Mouse (Mus musculus): Measurements from ENCODE around the gene Tex48. TPM values are rescaled to one million over a fixed set of nuclear protein-coding genes. Genes with fewer than 3 reads are reported as not detected.
A peak's percentile ranks its signal among the peaks of the same experiment; 100 is the strongest.

Gene Tex48
- total RNA-seq, 2 experiments from 2014 or later, result not detected

DNA sequence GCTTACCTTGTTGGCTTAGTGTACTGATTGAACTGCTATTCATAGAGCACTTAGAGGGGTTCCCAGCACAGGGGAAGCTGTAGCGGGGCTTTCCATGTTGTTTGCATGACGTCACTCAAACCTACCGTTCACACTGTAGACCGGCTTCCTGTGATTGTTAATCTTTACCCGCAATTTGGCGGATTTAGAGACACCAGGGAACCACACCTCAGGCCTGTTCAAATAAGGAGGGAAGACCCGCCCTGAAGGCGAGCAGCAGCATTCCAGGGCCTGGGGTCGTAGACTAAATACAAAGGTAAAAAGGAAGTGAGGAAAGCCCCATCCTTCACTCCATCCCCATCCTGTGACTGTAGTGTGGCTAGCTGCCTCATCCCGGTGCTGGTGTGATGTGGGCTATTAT is 27.0 kb downstream of the Tex48 start:
- DNase-seq (ENCODE audit: low spot score in 2 of 2), result no peak

- DNase-seq (ENCODE audit: low spot score in 2 of 2), result no peak
Measured at GRCm38 (mm10) chr4:63594459-63595110, 27.6 kb downstream of the Tex48 start.

DNA sequence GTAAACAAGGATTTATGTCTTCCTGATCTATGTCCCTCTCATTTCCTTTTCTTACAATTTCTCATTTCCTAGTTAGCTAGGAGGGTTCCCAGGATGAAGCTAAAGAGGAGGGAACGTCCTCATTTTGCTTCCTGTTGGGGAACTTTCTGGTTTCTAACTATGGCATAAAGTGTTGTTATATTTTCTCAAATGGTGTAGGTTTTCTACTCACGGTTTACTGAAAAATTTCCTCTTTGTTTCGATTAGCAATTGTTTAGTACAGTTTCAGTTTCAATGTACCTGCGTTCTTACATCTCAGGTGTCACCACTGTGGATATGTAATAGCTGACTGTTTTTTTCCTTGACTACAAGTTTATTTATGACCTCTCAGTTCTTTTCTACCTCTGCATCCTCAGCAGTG is 31.7 kb downstream of the Tex48 start:
- no peak for DNase-seq (ENCODE audit: low spot score in 2 of 2)

DNA sequence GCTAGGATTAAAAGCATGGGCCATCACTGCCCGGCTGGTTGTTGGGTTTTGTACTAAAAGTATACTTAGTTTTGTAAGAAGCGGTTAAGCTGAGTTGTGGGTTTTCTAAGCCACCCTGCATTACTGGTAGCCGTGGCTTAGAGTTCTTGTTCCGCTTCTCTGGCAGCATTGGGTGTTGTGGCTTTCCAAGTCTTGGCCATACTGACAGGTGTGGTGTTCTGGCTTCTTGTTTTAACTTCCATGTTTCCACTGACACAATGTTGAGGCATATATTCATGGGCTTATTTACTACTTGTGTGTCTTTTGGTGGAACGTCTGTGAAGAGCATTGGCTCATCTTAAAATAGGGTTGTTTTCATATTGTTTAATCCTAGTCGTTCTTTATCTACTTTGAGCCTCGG is 32.2 kb downstream of the Tex48 start:
- DNase-seq (ENCODE audit: low spot score in 2 of 2), result no peak

GRCm38 (mm10) chr4:63586240-63586639 is 36.0 kb downstream of the Tex48 start:
- no peak for DNase-seq (ENCODE audit: low spot score in 2 of 2)

GRCm38 (mm10) chr4:63585216-63585615 is 37.0 kb downstream of the Tex48 start:
- DNase-seq (ENCODE audit: low spot score in 2 of 2), result no peak

DNA sequence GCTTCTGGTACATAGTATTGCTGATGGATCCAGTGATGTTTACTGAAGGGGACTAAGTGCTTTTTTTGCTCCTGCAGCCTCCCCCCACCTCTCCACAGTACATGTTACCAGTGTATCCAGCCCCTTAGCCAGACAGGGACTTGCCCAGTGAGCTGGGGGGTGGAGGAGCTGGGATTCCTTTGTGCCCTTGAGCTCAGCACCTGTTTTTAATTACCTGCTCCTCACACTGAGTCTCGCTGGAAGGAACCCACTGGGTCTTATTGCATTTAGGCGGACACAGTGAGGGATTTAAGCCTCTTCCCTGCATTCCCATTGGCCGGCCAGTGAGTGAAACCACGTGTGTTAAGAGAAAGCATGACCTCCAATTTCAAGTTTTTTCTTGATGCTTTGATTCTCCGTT is 39.6 kb downstream of the Tex48 start:
- DNase-seq (ENCODE audit: low spot score in 2 of 2), result no peak

DNA sequence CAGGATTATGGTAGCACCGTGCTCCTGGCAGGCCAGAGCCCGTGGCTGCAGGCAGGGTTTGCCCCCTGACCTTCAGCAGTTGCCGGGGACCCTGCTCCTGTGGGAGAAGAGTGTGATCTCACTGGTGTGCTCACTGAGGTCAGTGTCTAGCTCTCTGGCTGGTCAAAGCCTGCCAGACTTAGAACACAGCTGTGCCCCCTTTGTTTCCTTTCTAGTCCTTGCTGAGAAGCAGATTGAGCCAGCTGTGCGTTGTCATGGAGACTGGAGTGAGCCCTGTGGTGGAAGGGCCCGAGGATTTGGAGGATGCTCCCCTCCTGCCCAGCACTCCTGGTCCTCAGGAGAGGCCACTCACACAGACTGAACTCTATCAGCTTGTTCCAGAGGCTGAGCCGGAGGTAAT is 42.1 kb downstream of the Tex48 start:
- DNase-seq (ENCODE audit: low spot score in 2 of 2), result no peak

GRCm38 (mm10) chr4:63579649-63580048 is 42.6 kb downstream of the Tex48 start:
- no peak for DNase-seq (ENCODE audit: low spot score in 2 of 2)

GRCm38 (mm10) chr4:63572621-63573020 is 49.6 kb downstream of the Tex48 start:
- DNase-seq (ENCODE audit: low spot score in 2 of 2), result no peak

DNA sequence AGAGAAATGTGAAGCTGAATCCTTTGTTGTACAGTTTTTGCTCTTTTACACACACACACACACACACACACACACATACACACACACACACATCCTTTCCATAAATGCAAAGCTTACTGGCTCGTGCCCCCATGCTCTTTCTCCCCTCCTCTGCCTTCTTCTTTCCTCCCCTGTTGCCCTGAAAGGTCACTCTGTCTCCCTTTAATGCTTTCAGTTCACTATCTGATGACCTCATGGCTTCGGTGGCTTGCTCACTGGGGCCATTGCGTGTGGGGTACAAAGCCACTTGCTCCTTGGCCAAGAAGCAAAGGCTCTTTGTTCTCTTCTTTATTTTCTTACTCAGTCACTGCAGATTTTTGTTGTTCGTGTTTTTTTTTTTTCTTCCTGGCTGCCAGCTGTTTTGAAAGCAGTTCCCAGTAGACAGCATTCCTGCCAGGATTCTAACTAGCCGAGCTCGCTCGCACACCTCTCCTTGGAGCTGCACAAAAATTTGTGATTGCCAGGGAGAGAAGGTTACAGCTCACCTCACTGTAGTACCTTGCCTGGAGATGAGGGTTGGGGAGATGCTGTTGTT is 51.9 kb downstream of the Tex48 start:
- DNase-seq (ENCODE audit: low spot score in 2 of 2), result no peak

- DNase-seq (ENCODE audit: low spot score in 2 of 2), result no peak
Measured at GRCm38 (mm10) chr4:63569322-63569721, 52.9 kb downstream of the Tex48 start.

DNA sequence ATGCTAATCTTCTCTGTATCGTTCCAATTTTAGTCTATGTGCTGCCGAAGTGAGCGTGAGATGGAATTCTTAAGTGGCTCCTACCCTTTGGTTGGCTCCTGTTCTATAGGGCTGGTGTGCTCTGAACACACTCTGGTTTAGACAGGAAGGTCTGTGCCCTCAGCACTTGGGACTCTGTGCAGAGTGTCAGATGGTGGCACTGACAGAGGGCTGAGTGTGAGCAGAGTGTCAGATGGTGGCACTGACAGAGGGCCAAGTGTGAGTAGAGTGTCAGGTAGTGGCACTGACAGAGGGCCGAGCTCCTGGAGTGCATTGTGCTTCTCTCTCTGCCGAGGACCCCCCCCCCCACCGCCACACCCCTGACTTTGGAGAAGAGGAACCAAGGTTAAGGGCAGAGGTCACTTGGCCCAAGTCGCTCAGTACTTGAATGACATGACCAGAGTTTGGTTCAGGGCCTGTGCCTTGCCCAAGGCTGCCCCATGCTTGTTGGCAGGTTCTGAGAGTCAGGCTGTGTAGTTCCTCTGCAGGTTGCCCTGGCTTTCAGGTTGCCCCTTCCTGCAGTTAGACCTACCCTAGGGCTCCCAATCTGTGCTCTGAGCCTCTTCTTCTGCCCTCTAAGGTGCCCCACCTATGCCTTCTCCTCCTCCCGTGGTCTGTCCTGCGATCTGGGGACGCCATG is 54.4 kb downstream of the Tex48 start:
- DNase-seq (ENCODE audit: low spot score in 2 of 2), result no peak

DNA sequence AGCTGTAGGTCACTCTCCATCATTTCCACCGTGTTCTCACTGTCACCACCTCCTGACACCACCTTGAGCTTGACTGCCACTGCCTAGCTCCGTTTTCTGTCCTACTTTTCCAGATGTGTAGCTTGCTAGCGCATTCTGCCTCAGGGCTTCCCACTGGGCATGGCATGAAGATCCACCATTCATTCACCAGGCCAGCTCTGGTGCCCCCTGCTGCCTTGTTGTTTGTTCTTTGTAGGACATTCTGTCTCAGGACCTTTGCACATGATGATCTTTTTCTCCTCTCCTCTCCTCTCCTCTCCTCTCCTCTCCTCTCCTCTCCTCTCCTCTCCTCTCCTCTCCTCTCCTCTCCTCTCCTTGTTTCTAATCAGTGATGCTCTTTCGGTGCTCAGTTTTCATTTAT is 59.5 kb downstream of the Tex48 start:
- no peak for DNase-seq (ENCODE audit: low spot score in 2 of 2)

DNA sequence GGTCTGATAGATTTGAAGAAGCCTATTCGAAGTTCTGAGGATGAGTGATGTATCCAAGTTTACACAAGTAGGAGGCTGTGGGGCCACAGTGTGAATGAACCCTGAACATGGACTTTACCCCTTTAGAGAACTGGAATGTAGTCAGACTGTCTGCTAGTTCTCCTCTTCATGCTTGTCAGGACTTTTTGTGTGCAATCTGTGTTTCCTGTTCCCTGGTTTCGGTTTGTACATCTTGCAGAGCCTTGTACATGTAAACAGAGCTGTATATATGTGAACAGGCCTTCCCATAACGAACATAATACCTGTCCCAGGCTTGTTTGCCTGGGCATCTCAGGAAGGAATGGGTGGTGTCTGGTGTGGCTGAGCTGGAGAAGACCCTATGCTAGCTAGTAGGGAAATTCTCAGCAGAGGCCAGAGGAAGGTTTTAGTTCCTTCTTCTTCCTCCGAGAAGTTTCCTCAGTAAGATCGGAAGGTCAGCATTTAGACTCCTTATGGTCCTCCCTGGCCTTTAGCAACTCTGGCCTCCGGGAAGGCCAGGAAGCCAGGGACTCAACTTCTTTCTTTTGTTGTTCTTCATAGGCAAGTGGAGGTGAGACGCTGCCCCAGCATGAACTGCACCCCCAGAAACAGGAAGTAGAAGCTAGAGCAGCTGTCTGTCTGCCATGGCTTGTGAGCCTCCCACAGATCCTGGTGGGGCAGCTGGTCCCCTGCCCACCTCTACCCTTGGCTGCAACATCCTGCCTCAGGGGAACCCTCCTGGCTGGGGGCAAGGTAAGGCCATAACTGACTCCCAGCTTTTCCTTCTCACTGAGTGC is 60.2 kb downstream of the Tex48 start:
- no peak for DNase-seq (ENCODE audit: low spot score in 2 of 2)

GRCm38 (mm10) chr4:63560079-63560478 is 62.1 kb downstream of the Tex48 start:
- DNase-seq (ENCODE audit: low spot score in 2 of 2), result no peak

- DNase-seq (ENCODE audit: low spot score in 2 of 2), result no peak
Measured at GRCm38 (mm10) chr4:63559127-63559697, 63.0 kb downstream of the Tex48 start.

- peak; percentile 71 to 83 for DNase-seq (ENCODE audit: low spot score in 2 of 2)
Measured at GRCm38 (mm10) chr4:63558407-63559081, 63.7 kb downstream of the Tex48 start, which contains the start of gene Tmem268. Gene Tmem268 (plus strand): TSS chr4:63558781.

- DNase-seq (ENCODE audit: low spot score in 2 of 2), result no peak
Measured at GRCm38 (mm10) chr4:63557124-63558059, 64.8 kb downstream of the Tex48 start.

All from gastrocnemius, postnatal 4 days (tissue).